In the genomic region with DNA sequence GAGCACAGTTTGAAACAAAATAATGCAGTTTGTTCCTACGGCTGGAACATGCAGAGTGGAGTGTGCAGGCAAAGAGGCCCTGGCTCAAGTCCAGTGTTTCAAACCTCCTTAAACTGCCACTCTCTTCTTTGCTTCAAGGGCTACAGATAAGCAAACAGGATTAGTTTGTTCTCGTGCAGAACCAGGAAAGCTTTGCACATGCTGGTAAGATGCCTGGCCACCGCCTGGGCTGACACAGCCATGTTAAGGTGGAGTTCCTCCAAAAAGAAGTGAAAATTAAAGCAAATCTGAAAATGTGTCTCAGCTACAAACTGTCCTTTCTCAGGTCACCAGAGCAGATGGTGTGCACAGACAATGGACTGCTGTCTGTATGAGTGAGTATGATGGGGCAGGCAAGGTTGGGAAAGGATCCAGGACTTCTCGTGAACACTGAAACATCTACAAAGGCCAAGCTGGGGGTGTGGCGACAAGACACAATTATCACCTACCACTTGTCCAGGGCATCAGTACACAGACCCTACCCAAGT, we compare ENCODE assay signal across 10 mouse cellular contexts.
A peak's percentile ranks its signal among the peaks of the same experiment; 100 is the strongest.
DNase-seq lines count a peak whose midpoint lies in the region; ATAC-seq and TF ChIP-seq lines count a peak whose summit lies in the region.
"Had no signal": no experiment of that assay in that cellular context is flagged by ENCODE, and none has a peak within 500 bp of the region (broad histone marks: within the 10 kb centered on the region; RNA-seq: fewer than 3 reads in every experiment).

No protein-coding gene starts in this region.

- peak; percentile 45; the same call in 1 of the 2 replicates for TF ChIP-seq EP300 in liver, postnatal 0 days (IDR thresholded peaks at IDR 0.05; ENCODE audit: low read depth)
- TF ChIP-seq EP300 in heart, postnatal 0 days (IDR thresholded peaks at IDR 0.05; ENCODE audit: low read depth), result no peak
- no peak for TF ChIP-seq EP300 in stomach, postnatal 0 days (optimal IDR thresholded peaks at IDR 0.05)

- H3K36me3 ChIP-seq in liver, postnatal 0 days (replicated peaks; ENCODE audit: insufficient read depth, low read length), result no peaks in the 10 kb centered on the region
- H3K36me3 ChIP-seq in forebrain, embryonic 10.5 days (replicated peaks), result no peaks in the 10 kb centered on the region
- H3K36me3 ChIP-seq in heart, postnatal 0 days (replicated peaks; ENCODE audit: control insufficient read depth, insufficient read depth, low read length), result no peaks in the 10 kb centered on the region
- H3K36me3 ChIP-seq in stomach, postnatal 0 days (ENCODE audit: control insufficient read depth, insufficient read depth, low read length), result no peaks in the 10 kb centered on the region
- H3K36me3 ChIP-seq: neural tube, embryonic 12.5 days had no signal

- no peak overlapping the region for H3K4me2 ChIP-seq in liver, postnatal 0 days (ENCODE audit: low read depth, low read length)
- H3K4me2 ChIP-seq in heart, postnatal 0 days (ENCODE audit: low read depth, low read length), result peak overlapping the region; percentile 24
- H3K4me2 ChIP-seq in stomach, postnatal 0 days (replicated peaks; ENCODE audit: low read depth), result peak overlapping the region; percentile 35; the same call in 1 of the 2 replicates
- H3K4me2 ChIP-seq: neural tube, embryonic 12.5 days had no signal

- no peaks in the 10 kb centered on the region for H3K4me1 ChIP-seq in liver, postnatal 0 days (ENCODE audit: insufficient read depth)
- peaks cover 31% of the 10 kb centered on the region for H3K4me1 ChIP-seq in forebrain, embryonic 10.5 days
- peaks cover 22% of the 10 kb centered on the region for H3K4me1 ChIP-seq in heart, postnatal 0 days (ENCODE audit: control insufficient read depth, insufficient read depth)
- 0 out of 2 replicates have a peak, but pooled peaks cover 4% of the 10 kb centered on the region for H3K4me1 ChIP-seq in stomach, postnatal 0 days (replicated peaks; ENCODE audit: control insufficient read depth, insufficient read depth)
- H3K4me1 ChIP-seq: neural tube, embryonic 12.5 days had no signal

- no peak overlapping the region for H3K27ac ChIP-seq in liver, postnatal 0 days (ENCODE audit: low read depth)
- peak overlapping the region; percentile 75 for H3K27ac ChIP-seq in forebrain, embryonic 10.5 days
- H3K27ac ChIP-seq in heart, postnatal 0 days (ENCODE audit: low read depth), result peak overlapping the region; percentile 49
- H3K27ac ChIP-seq in stomach, postnatal 0 days (replicated peaks), result peak overlapping the region; percentile 63
- H3K27ac ChIP-seq: neural tube, embryonic 12.5 days had no signal

- no peak overlapping the region for H3K9ac ChIP-seq in liver, postnatal 0 days (replicated peaks)
- no peak overlapping the region for H3K9ac ChIP-seq in heart, postnatal 0 days (replicated peaks; ENCODE audit: low read depth, low read length)
- no peak overlapping the region for H3K9ac ChIP-seq in stomach, postnatal 0 days (ENCODE audit: low read length)
- H3K9ac ChIP-seq: neural tube, embryonic 12.5 days had no signal

- ATAC-seq in liver, postnatal 0 days, result no peak
- peak; percentile 75 for ATAC-seq in heart, postnatal 0 days (ENCODE audit: insufficient read depth, low read depth)
- ATAC-seq in stomach, postnatal 0 days (ENCODE audit: low FRiP score, low TSS enrichment), result peak; percentile 60; the same call in 1 of the 2 replicates
- ATAC-seq in erythroid progenitor cell, adult 5-6 weeks (replicated peaks; ENCODE audit: low FRiP score, poor library complexity, severe bottlenecking), result no peak

- 50% methylated on average over 5 of the region's 5 CpGs for WGBS in liver, postnatal 0 days (ENCODE audit: insufficient replicate concordance)
- WGBS in forebrain, embryonic 10.5 days, result 43% methylated on average over 5 of the region's 5 CpGs
- WGBS in heart, postnatal 0 days, result 24% methylated on average over 5 of the region's 5 CpGs
- 17% methylated on average over 5 of the region's 5 CpGs for WGBS in stomach, postnatal 0 days

- no peak for TF ChIP-seq CTCF in liver, postnatal 0 days (IDR thresholded peaks at IDR 0.05; ENCODE audit: low read depth)
- no peak for TF ChIP-seq CTCF in heart, postnatal 0 days (IDR thresholded peaks at IDR 0.05; ENCODE audit: low read depth)
- no peak for TF ChIP-seq CTCF in stomach, postnatal 0 days (IDR thresholded peaks at IDR 0.05; ENCODE audit: low read depth)

- no peaks in the 10 kb centered on the region for H3K27me3 ChIP-seq in liver, postnatal 0 days (ENCODE audit: insufficient read depth, low read length)
- no peaks in the 10 kb centered on the region for H3K27me3 ChIP-seq in forebrain, embryonic 10.5 days (ENCODE audit: poor library complexity, severe bottlenecking)
- H3K27me3 ChIP-seq in heart, postnatal 0 days (ENCODE audit: control insufficient read depth, insufficient read depth, low read length), result no peaks in the 10 kb centered on the region
- H3K27me3 ChIP-seq in stomach, postnatal 0 days (ENCODE audit: control insufficient read depth, insufficient read depth, low read length), result no peaks in the 10 kb centered on the region
- H3K27me3 ChIP-seq: neural tube, embryonic 12.5 days had no signal

- no peak for DNase-seq in liver, postnatal 0 days
- no peak for DNase-seq in liver
- no peak for DNase-seq in forebrain, embryonic 10.5 days (ENCODE audit: extremely low spot score, low spot score)
- peak; percentile 55 for DNase-seq in heart, postnatal 0 days (ENCODE audit: low spot score)
- peak; percentile 25 for DNase-seq in layer of hippocampus, adult 9-10 months (ENCODE audit: low spot score)
- peak; percentile 65 to 67 for DNase-seq in lung, postnatal 4 days
- DNase-seq in stomach, postnatal 0 days (ENCODE audit: low spot score), result peak; percentile 53

- no peaks in the 10 kb centered on the region for H3K9me3 ChIP-seq in liver, postnatal 0 days (ENCODE audit: low read length)
- H3K9me3 ChIP-seq in forebrain, embryonic 10.5 days, result no peaks in the 10 kb centered on the region
- no peaks in the 10 kb centered on the region for H3K9me3 ChIP-seq in heart, postnatal 0 days (replicated peaks; ENCODE audit: control insufficient read depth, low read length)
- H3K9me3 ChIP-seq in stomach, postnatal 0 days (ENCODE audit: control insufficient read depth, low read length), result no peaks in the 10 kb centered on the region
- H3K9me3 ChIP-seq: neural tube, embryonic 12.5 days had no signal

- no peak overlapping the region for H3K4me3 ChIP-seq in liver, postnatal 0 days (ENCODE audit: low read depth, low read length)
- H3K4me3 ChIP-seq in forebrain, embryonic 10.5 days, result no peak overlapping the region
- no peak overlapping the region for H3K4me3 ChIP-seq in heart, postnatal 0 days (ENCODE audit: low read depth, low read length)
- no peak overlapping the region for H3K4me3 ChIP-seq in stomach, postnatal 0 days (ENCODE audit: low read depth, low read length)
- H3K4me3 ChIP-seq: erythroblast, embryonic 14.5 days; neural tube, embryonic 12.5 days had no signal

Comparison
In these comparisons a context has a peak if more than half of its experiments do, and no peak if none do; other contexts are left out.
1. ATAC-seq: peak in heart, postnatal 0 days (single experiment) and stomach, postnatal 0 days (single experiment); none in liver, postnatal 0 days (single experiment) and erythroid progenitor cell, adult 5-6 weeks (single experiment).
2. DNase-seq: peak in heart, postnatal 0 days (single experiment), layer of hippocampus, adult 9-10 months (single experiment), lung, postnatal 4 days (2 of 2) and stomach, postnatal 0 days (single experiment); none in liver, postnatal 0 days (single experiment), liver (single experiment) and forebrain, embryonic 10.5 days (single experiment).